Mouse (Mus musculus) brain, embryonic 14.5 days (tissue): ENCODE results near the gene Tapt1.

Experiments used
- CTCF ChIP-seq: fragments of 200-500 bp; IDR thresholded peaks from 2 replicates; pipeline ENCODE4 v1.5.1; 2012; ENCODE audit warnings: inconsistent platforms, mild to moderate bottlenecking, moderate library complexity, borderline replicate concordance; ENCODE audit not compliant: insufficient read depth, insufficient read length; ENCODE audit errors: extremely low read depth
- POLR2A ChIP-seq: fragments of 200-500 bp; IDR thresholded peaks from 2 replicates; pipeline ENCODE4 v1.6.1; 2012; ENCODE audit warnings: mild to moderate bottlenecking, inconsistent platforms, borderline replicate concordance; ENCODE audit not compliant: poor library complexity, insufficient read depth, insufficient read length, severe bottlenecking; ENCODE audit errors: extremely low read depth

DNA sequence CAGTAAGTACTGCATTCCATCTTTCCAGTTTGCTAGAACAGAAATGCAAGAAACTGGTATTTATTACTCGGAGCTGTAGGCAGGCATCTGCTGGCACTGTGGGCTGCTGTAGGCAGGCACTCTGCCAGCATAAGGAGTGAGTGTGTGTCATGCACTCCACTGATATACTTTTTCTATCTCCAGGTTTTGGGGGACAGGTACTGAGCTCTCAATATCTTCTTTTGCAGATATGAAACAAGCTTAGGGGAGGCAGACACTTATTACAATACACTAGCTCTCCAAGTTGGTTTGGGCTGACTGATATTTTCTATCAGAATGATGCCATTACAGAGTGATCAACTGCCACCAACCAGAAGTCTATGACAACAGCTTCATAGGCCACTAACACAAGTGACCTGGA lies 23.0 kb downstream of the Tapt1 start:
- TF ChIP-seq POLR2A (no peak), CTCF (no peak)
